Mouse (Mus musculus): ENCODE measurements around the gene Acox2. TPM values are rescaled to one million over a fixed set of nuclear protein-coding genes. Genes with fewer than 3 reads are reported as not detected.
"Not testable (repeated sequence)": the region's sequence is repeated elsewhere in the genome, so short reads cannot be mapped to it uniquely, and the experiment has no call there.

Gene Acox2
- total RNA-seq (2021) = not detected
- long read RNA-seq, experiment 1 = 0 reads
- long read RNA-seq, experiment 2 = 0 reads

- DNase-seq (ENCODE audit: low spot score in 2 of 2) = no peak
Observed at GRCm38 (mm10) chr14:8259166-8259565, at the start of gene Acox2. Gene Acox2, minus strand, starts transcription at chr14:8259353.

GRCm38 (mm10) chr14:8308650-8309049, 49.5 kb upstream of the Acox2 start:
- no peak for DNase-seq (ENCODE audit: low spot score in 2 of 2)

GRCm38 (mm10) chr14:8306884-8307283, 47.7 kb upstream of the Acox2 start:
- DNase-seq (ENCODE audit: low spot score in 2 of 2) = no peak

GRCm38 (mm10) chr14:8305014-8305413, 45.9 kb upstream of the Acox2 start:
- no peak for DNase-seq (ENCODE audit: low spot score in 2 of 2)

GRCm38 (mm10) chr14:8304082-8304481, 44.9 kb upstream of the Acox2 start:
- DNase-seq (ENCODE audit: low spot score in 2 of 2) = no peak

GRCm38 (mm10) chr14:8302687-8303086, 43.5 kb upstream of the Acox2 start:
- DNase-seq (ENCODE audit: low spot score in 2 of 2) = no peak

GRCm38 (mm10) chr14:8300281-8300680, 41.1 kb upstream of the Acox2 start:
- DNase-seq (ENCODE audit: low spot score in 2 of 2) = peak in 1 of 2 experiments; percentile 52

GRCm38 (mm10) chr14:8297889-8298293, 38.7 kb upstream of the Acox2 start:
- DNase-seq (ENCODE audit: low spot score in 2 of 2) = no peak

GRCm38 (mm10) chr14:8294257-8294656, 35.1 kb upstream of the Acox2 start:
- DNase-seq (ENCODE audit: low spot score in 2 of 2) = no peak

GRCm38 (mm10) chr14:8286595-8286994, 27.4 kb upstream of the Acox2 start:
- not testable (repeated sequence) for DNase-seq (ENCODE audit: low spot score in 2 of 2)

GRCm38 (mm10) chr14:8283784-8284183, 24.6 kb upstream of the Acox2 start:
- DNase-seq (ENCODE audit: low spot score in 2 of 2) = no peak

GRCm38 (mm10) chr14:8271281-8271680, 12.1 kb upstream of the Acox2 start:
- not testable (repeated sequence) for DNase-seq (ENCODE audit: low spot score in 2 of 2)

- no peak for DNase-seq (ENCODE audit: low spot score in 2 of 2)
Observed at GRCm38 (mm10) chr14:8264378-8264777, 5.2 kb upstream of the Acox2 start.

GRCm38 (mm10) chr14:8262242-8262641, 3.1 kb upstream of the Acox2 start:
- DNase-seq (ENCODE audit: low spot score in 2 of 2) = no peak

GRCm38 (mm10) chr14:8260214-8260613, 1.1 kb upstream of the Acox2 start:
- DNase-seq (ENCODE audit: low spot score in 2 of 2) = no peak

GRCm38 (mm10) chr14:8258752-8259151, 401 bp downstream of the Acox2 start:
- no peak for DNase-seq (ENCODE audit: low spot score in 2 of 2)

GRCm38 (mm10) chr14:8258335-8258627, 872 bp downstream of the Acox2 start:
- no peak for DNase-seq (ENCODE audit: low spot score in 2 of 2)

GRCm38 (mm10) chr14:8257521-8258334, 1.4 kb downstream of the Acox2 start:
- no peak for DNase-seq (ENCODE audit: low spot score in 2 of 2)

- no peak for DNase-seq (ENCODE audit: low spot score in 2 of 2)
Observed at GRCm38 (mm10) chr14:8256881-8257280, 2.3 kb downstream of the Acox2 start.

- DNase-seq (ENCODE audit: low spot score in 2 of 2) = no peak
Observed at GRCm38 (mm10) chr14:8256072-8256471, 3.1 kb downstream of the Acox2 start.

- peak; percentile 68 to 70 for DNase-seq (ENCODE audit: low spot score in 2 of 2)
Observed at GRCm38 (mm10) chr14:8255076-8255729, 4.0 kb downstream of the Acox2 start.

- no peak for DNase-seq (ENCODE audit: low spot score in 2 of 2)
Observed at GRCm38 (mm10) chr14:8251330-8251885, 7.7 kb downstream of the Acox2 start.

All from left cerebral cortex, adult 18-20 months (tissue).